Mouse (Mus musculus): ENCODE data around the gene Mpig6b.

Gene Mpig6b

GRCm38 (mm10) chr17:35066084-35066483 lies at the start of gene Mpig6b:
Gene Mpig6b (minus strand): TSS chr17:35066184.
- in situ Hi-C loops (cut with MboI; ENCODE audit: low pct_unique_long_range_greater_than_20kb in 1 of 2, low sequenced_read_pairs in 2 of 2, unreplicated experiment in 1 of 2): no loop called here

- in situ Hi-C loops (cut with MboI; ENCODE audit: low pct_unique_long_range_greater_than_20kb in 1 of 2, low sequenced_read_pairs in 2 of 2, unreplicated experiment in 1 of 2): loop anchor here in 1 of 2 experiments (10.0 kb wide), 1 partner anchor 111 kb away; the partner anchor contains the start of gene Vars
These were observed 49.3 kb upstream of the Mpig6b start, which contains the start of gene Ly6g5b for GRCm38 (mm10) chr17:35115046-35116019. Gene Ly6g5b (minus strand): TSS chr17:35115428.

GRCm38 (mm10) chr17:35111774-35112173 lies 45.8 kb upstream of the Mpig6b start:
- in situ Hi-C loops (cut with MboI; ENCODE audit: low pct_unique_long_range_greater_than_20kb in 1 of 2, low sequenced_read_pairs in 2 of 2, unreplicated experiment in 1 of 2): loop anchor here (5.0 to 10.0 kb wide), 2 partner anchors 89 to 107 kb away; partner anchors contain the start of gene Vars (in 1 of the 2)

- in situ Hi-C loops (cut with MboI; ENCODE audit: low pct_unique_long_range_greater_than_20kb in 1 of 2, low sequenced_read_pairs in 2 of 2, unreplicated experiment in 1 of 2): no loop called here
These were observed 42.1 kb upstream of the Mpig6b start, which contains the start of gene Ly6g5c for GRCm38 (mm10) chr17:35108097-35108496. Gene Ly6g5c (plus strand): TSS chr17:35108279.

GRCm38 (mm10) chr17:35106522-35106921 lies 40.5 kb upstream of the Mpig6b start:
- in situ Hi-C loops (cut with MboI; ENCODE audit: low pct_unique_long_range_greater_than_20kb in 1 of 2, low sequenced_read_pairs in 2 of 2, unreplicated experiment in 1 of 2): no loop called here

GRCm38 (mm10) chr17:35105740-35106389 lies 39.9 kb upstream of the Mpig6b start:
- in situ Hi-C loops (cut with MboI; ENCODE audit: low pct_unique_long_range_greater_than_20kb in 1 of 2, low sequenced_read_pairs in 2 of 2, unreplicated experiment in 1 of 2): no loop called here

- in situ Hi-C loops (cut with MboI; ENCODE audit: low pct_unique_long_range_greater_than_20kb in 1 of 2, low sequenced_read_pairs in 2 of 2, unreplicated experiment in 1 of 2): no loop called here
These were observed 38.8 kb upstream of the Mpig6b start for GRCm38 (mm10) chr17:35104754-35105153.

- in situ Hi-C loops (cut with MboI; ENCODE audit: low pct_unique_long_range_greater_than_20kb in 1 of 2, low sequenced_read_pairs in 2 of 2, unreplicated experiment in 1 of 2): no loop called here
These were observed 38.1 kb upstream of the Mpig6b start for GRCm38 (mm10) chr17:35104079-35104478.

GRCm38 (mm10) chr17:35103221-35103690 lies 37.3 kb upstream of the Mpig6b start:
- in situ Hi-C loops (cut with MboI; ENCODE audit: low pct_unique_long_range_greater_than_20kb in 1 of 2, low sequenced_read_pairs in 2 of 2, unreplicated experiment in 1 of 2): no loop called here

GRCm38 (mm10) chr17:35102299-35102698 lies 36.3 kb upstream of the Mpig6b start:
- in situ Hi-C loops (cut with MboI; ENCODE audit: low pct_unique_long_range_greater_than_20kb in 1 of 2, low sequenced_read_pairs in 2 of 2, unreplicated experiment in 1 of 2): no loop called here

GRCm38 (mm10) chr17:35101161-35101560 lies 35.2 kb upstream of the Mpig6b start:
- in situ Hi-C loops (cut with MboI; ENCODE audit: low pct_unique_long_range_greater_than_20kb in 1 of 2, low sequenced_read_pairs in 2 of 2, unreplicated experiment in 1 of 2): no loop called here

GRCm38 (mm10) chr17:35100196-35100765 lies 34.3 kb upstream of the Mpig6b start:
- in situ Hi-C loops (cut with MboI; ENCODE audit: low pct_unique_long_range_greater_than_20kb in 1 of 2, low sequenced_read_pairs in 2 of 2, unreplicated experiment in 1 of 2): no loop called here

- in situ Hi-C loops (cut with MboI; ENCODE audit: low pct_unique_long_range_greater_than_20kb in 1 of 2, low sequenced_read_pairs in 2 of 2, unreplicated experiment in 1 of 2): no loop called here
These were observed 31.2 kb upstream of the Mpig6b start for GRCm38 (mm10) chr17:35097164-35097655.

GRCm38 (mm10) chr17:35096597-35096996 lies 30.6 kb upstream of the Mpig6b start:
- in situ Hi-C loops (cut with MboI; ENCODE audit: low pct_unique_long_range_greater_than_20kb in 1 of 2, low sequenced_read_pairs in 2 of 2, unreplicated experiment in 1 of 2): no loop called here

- in situ Hi-C loops (cut with MboI; ENCODE audit: low pct_unique_long_range_greater_than_20kb in 1 of 2, low sequenced_read_pairs in 2 of 2, unreplicated experiment in 1 of 2): no loop called here
These were observed 28.7 kb upstream of the Mpig6b start for GRCm38 (mm10) chr17:35094475-35095365.

GRCm38 (mm10) chr17:35092403-35093198 lies 26.6 kb upstream of the Mpig6b start:
- in situ Hi-C loops (cut with MboI; ENCODE audit: low pct_unique_long_range_greater_than_20kb in 1 of 2, low sequenced_read_pairs in 2 of 2, unreplicated experiment in 1 of 2): no loop called here
